Mouse (Mus musculus): ENCODE results near the gene Sohlh1.
"Not testable (repeated sequence)": the region's sequence is repeated elsewhere in the genome, so short reads cannot be mapped to it uniquely, and the experiment has no call there.

Gene Sohlh1

DNA sequence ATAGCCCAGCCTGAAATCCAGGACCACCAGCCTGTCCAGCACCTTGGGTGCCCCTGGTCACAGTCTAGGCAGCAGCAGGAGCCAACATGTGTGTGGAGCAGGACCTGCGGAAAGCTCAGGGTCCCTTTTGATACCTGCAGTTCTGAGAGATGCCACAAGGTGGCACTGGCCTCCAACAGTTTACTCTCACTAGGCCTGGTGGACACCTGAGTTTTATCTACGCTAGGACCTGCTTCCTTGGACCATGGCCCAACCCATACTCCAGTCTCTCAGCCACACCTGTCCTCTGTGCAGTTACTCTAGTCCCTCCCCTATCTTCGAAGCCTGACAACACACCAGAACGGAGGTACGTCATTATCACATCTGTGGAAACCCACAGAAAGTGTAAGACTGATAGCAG is 10.8 kb downstream of the Sohlh1 start:
- peak; percentile 56 to 81 for DNase-seq

DNA sequence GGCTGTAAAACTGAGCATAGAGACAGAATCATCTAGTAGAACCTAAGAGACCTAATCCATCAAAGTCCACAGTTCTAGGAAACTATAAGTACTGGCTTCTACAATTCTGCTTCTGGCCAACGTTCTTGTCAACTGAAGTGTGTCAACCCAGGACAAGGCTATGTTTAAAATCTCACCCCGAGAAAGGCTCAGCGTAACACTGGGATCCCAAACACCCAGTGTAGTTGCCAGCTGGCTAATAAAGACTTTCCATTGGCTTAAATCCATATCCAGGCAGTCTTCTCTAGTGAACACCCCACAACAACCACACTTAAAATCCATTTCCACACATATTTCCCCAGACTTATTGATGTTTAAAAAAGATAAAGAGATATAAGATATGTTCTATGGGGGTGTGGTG is 16.3 kb downstream of the Sohlh1 start:
- DNase-seq = peak in 1 of 2 experiments; percentile 2

DNA sequence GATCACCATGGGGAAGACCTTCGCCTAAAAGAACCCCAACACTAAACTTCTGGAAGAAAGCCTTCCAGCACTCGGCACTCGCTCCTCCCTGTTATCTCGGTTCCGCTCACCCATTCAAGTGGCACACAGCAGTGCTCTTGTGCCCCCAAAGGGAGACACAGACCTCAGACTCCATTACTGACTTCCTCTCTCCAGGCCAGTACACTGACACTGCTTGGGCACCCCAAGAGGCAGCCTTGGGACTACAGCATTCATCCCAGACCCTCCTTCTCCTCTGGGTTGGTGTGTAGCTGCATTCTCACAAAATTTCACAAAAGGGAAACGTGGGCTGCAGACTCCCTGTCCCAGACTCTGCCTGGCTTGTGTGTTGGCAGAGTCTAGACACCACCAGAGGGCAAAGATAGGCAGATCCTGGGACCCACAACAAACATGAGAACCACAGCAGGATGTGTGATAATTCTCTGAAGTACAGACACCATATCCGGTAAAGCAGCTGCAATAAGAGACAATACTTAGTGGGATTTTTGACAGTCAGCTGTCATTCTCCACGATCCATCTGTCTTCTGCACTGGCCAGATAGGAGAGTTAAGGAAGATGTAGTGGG is 18.6 kb downstream of the Sohlh1 start:
- DNase-seq = peak in 1 of 2 experiments; percentile 9

DNA sequence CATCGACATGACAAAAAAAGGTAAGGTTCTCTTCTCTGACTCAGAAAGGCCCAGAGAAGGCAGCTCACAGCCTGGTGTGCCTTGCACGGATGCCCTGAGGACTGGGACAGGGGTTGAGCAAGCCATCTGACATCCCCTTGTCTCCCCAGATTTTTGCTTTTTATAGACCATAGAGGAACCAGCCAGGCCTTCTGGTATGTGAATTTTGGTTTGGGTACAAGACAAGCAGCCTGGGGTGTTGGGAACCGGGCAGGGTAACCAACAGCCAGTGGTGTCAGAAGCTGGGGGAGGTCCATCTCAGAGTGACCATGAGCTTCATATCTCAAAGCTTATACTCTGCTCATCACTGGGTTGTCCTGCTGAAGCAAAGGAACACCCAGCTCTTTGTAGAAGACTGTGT is 22.3 kb downstream of the Sohlh1 start:
- DNase-seq = no peak

DNA sequence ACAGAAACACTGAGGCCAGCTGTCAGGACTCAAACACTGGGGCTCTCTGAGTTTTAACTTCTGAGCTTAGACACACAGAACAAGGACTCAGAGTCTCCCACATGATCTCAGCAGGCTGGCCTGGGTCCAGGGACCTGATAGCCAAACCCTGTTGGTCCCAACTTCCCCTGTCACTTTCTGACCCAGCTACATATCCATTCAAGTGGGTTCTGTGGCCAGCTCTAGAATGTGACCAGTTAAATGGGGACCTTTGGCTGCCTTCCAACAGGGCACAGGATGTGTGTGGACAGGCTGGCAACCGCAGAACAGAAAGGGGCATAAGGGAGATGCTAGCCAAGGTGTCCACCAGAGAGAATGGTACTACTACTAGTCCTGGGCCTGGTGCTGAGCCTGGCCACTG is 24.2 kb downstream of the Sohlh1 start, which contains the start of gene Lcn9:
Lcn9 (plus strand) TSS at position 348 of the 400 bp plus-strand sequence.
- DNase-seq = no peak

DNA sequence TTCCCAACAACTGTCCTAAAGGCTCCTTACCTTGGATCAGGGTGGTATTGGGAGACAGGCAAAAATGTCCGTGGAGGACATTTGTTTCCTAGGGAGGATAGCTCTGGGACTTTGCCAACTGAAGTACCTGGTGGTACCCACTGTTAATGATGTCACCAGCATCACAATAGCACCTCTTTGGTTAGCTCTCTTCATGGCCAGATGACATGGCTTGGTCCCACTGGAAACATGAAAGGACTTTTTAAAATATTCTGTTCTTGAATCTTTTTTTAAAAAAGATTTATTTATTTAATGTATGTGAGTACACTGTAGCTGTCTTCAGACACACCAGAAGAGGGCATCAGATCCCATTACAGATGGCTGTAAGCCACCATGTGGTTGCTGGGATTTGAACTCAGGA is 31.3 kb downstream of the Sohlh1 start, which contains the start of gene Glt6d1:
Glt6d1 (minus strand) TSS at position 101 of the 400 bp plus-strand sequence.
- not testable (repeated sequence) for DNase-seq

DNA sequence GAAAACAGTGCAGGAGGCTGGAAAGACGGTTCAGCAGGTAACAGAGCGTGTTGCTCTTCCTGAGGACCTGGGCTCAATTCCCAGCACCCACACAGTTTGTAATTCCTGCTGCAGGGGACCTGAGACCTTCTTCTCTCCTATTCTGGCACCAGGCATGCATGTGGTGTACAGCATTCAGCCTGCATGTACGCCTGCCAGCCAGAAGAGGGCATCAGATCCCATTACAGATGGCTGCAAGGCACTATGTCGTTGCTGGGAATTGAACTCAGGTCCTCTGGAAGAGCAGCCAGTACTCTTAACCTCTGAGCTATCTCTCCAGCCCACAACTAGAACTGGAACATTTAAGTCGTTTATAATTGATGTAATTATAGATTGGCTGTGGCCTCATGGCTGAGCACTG is 33.7 kb downstream of the Sohlh1 start:
- DNase-seq = no peak

DNA sequence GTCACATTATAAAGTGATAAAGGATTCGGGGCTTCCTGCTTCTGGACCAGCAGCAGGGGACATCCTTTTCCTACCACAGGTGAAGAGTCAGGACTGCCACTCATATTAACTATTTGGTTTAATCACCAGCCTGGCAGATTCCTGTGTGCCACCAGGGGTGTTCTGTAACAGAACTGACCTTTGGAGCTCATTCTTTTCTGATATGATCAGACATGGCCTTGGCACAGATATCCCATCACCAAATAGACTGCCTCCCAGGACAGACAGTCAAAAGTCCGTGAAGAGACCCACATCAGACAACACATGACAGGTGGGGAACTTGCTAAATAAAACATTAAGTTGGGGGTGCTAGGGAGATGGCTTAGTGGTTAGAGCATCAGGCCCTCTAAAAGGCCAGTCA is 35.3 kb downstream of the Sohlh1 start:
- DNase-seq = no peak

DNA sequence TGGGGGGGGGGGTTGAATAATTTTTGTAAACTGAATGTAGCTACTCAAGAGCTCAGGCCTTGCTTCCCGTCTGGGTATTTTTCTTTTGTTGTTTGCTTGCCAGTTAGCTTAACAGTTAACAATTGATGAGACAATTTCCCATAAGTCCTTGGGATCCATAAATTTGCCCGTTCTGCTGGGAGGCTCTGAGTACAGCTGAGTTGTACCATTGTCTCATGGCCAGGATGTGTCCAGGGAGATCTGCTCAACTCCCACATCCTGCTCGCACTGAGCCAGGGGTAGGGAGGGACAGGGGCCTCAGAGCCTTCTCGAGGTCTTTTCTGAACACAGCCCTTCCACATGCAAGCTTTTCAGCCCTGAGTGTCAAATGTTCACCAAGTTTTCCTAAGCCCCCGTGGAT is 49.0 kb downstream of the Sohlh1 start:
- DNase-seq = no peak

DNA sequence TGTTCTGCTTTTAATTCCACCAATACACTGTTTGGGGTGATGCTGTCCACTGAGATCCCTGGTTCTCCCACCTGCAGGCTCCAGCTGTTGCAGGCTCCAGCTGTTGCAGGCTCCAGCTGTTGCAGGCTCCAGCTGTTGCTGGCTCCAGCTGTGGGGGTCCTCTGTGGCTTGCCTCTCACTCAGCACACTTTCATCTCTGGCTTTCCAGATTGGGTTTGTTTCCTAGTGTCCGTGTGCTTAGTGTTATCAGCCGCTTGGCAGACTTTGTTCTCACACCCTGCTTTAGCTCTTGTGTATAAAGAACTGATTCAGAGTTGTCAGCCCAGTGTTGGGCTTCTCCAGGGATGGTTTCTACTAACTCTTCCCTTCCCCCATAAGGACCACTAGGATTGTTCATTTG is 49.4 kb downstream of the Sohlh1 start:
- DNase-seq = no peak
